Mouse (Mus musculus): ENCODE measurements at regions not wholly inside any gene's neighbourhood (a gene's known extent, or its start where the extent isn't known, plus 50 kb on each side); places are given as distances from the start of the nearest gene placed in this dataset.

DNA sequence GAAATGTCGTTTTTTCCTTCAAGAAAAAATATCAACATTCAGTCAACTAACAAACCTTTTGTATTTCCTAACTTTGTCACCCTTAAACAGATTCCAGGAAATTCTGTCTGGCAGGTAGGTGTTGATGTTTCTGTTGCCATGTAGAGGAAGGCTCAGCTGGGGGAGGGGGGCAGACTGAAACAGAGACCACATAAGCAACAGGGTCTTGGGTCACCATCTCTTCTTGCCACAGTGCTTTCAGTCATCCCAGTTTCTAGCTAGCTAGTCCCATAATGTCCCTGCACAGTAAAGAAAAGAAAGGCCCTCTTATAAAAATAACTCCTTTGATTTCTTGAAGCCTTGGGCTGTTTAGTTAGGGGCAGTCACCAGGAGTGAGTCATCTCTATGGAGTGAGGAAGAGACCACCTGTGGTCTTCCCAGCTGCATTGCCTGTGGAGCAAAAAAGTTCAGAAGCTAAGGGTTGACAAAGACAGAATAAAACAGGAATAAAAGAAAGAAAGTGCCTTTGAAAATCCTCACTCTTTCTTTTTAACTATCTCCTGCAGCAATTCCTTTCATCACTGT is 84.5 kb upstream of the Tle1 start:
- 64% methylated on average over 1 of the region's 1 CpGs for WGBS
- H3K4me1 ChIP-seq = no peaks in the 10 kb centered on the region
- H3K9ac ChIP-seq (replicated peaks) = no peak overlapping the region
- H3K9me3 ChIP-seq (replicated peaks) = no peaks in the 10 kb centered on the region
- no peak overlapping the region for H3K4me2 ChIP-seq
- ATAC-seq (ENCODE audit: low FRiP score) = no peak
- no peaks in the 10 kb centered on the region for H3K36me3 ChIP-seq
- H3K27me3 ChIP-seq (replicated peaks) = no peaks in the 10 kb centered on the region
- H3K4me3 ChIP-seq (replicated peaks) = no peak overlapping the region
- H3K27ac ChIP-seq (replicated peaks) = no peak overlapping the region

DNA sequence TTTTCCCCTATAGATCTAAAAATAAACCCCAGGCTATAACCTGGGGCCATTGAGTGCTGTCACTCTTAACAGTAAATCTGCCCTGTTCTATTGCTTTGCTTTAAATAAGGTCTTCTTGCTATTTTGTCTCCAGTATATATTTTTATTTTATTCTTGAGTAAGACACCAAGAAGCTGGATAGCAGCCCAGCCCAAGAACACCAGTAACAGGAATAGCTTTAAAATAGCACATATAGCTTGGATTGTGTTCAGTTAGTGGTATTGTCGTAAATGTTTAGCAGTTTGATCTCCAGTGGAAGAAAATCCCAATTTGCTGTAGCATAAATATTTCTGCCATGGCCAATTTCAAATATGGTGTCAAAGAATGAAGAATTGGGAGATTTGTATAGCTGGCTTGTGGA is 49.8 kb upstream of the Tle1 start:
- no peak overlapping the region for H3K4me2 ChIP-seq
- no peak overlapping the region for H3K4me3 ChIP-seq (replicated peaks)
- no peaks in the 10 kb centered on the region for H3K27me3 ChIP-seq (replicated peaks)
- H3K9ac ChIP-seq (replicated peaks) = no peak overlapping the region
- H3K36me3 ChIP-seq = no peaks in the 10 kb centered on the region
- no peak overlapping the region for H3K27ac ChIP-seq (replicated peaks)
- WGBS = 96% methylated on average over 1 of the region's 1 CpGs
- no peaks in the 10 kb centered on the region for H3K4me1 ChIP-seq
- H3K9me3 ChIP-seq (replicated peaks) = no peaks in the 10 kb centered on the region
- no peak for ATAC-seq (ENCODE audit: low FRiP score)
